10 mouse cellular contexts compared by ENCODE assay signal in the genomic region with DNA sequence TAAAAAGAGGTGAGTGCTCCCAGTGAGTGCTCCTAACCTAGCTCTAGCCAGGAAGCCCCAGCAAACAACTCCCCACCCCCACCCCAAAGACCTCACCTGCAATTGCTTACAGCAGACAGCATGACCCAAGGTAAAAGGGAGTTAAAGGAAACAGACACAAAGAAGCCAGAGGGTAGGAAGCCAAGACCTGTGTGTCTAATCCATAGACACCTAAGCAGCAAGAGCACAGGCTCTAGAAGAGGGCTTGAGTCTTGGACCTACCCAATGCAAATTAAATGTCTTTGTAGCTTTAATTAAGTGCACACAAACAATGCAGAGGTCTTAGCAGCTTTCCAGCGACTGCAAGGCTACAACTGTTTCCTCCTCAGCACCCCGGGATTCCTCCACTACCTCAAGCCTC. TPM values are rescaled to one million over a fixed set of nuclear protein-coding genes. Genes with fewer than 3 reads are reported as not detected.
DNase-seq lines count a peak whose midpoint lies in the region; ATAC-seq lines count a peak whose summit lies in the region.
"Had no signal": no experiment of that assay in that cellular context is flagged by ENCODE, and none has a peak within 500 bp of the region (broad histone marks: within the 10 kb centered on the region; RNA-seq: fewer than 3 reads in every experiment).

No protein-coding gene starts in this region.

- no peaks in the 10 kb centered on the region for H3K27me3 ChIP-seq in neural tube, embryonic 11.5 days (ENCODE audit: control insufficient read depth, insufficient read depth, low read length)
- no peaks in the 10 kb centered on the region for H3K27me3 ChIP-seq in splenic B cell, adult 2 months (ENCODE audit: control insufficient read depth, insufficient read depth, low read length, poor library complexity, severe bottlenecking)
- H3K27me3 ChIP-seq: lung, embryonic 15.5 days; stomach, embryonic 15.5 days had no signal

- WGBS in neural tube, embryonic 11.5 days: 18% methylated on average over 2 of the region's 2 CpGs

- H3K9ac ChIP-seq in neural tube, embryonic 11.5 days (ENCODE audit: low read length): no peak overlapping the region; the same call in 1 of the 2 replicates
- H3K9ac ChIP-seq: lung, embryonic 15.5 days; stomach, embryonic 15.5 days had no signal

- peaks cover 10% of the 10 kb centered on the region; the same call in 1 of the 2 replicates for H3K4me1 ChIP-seq in neural tube, embryonic 11.5 days (ENCODE audit: control insufficient read depth, insufficient read depth, low read length)

- no peaks in the 10 kb centered on the region for H3K36me3 ChIP-seq in neural tube, embryonic 11.5 days (ENCODE audit: control insufficient read depth, insufficient read depth, low read length)
- H3K36me3 ChIP-seq in splenic B cell, adult 2 months (ENCODE audit: control insufficient read depth, insufficient read depth, low read length, poor library complexity, severe bottlenecking): no peaks in the 10 kb centered on the region
- H3K36me3 ChIP-seq: lung, embryonic 15.5 days; stomach, embryonic 15.5 days had no signal

- intact Hi-C loops in heart, postnatal 14 days (cut with DNase I): loop anchor here (5.0 kb wide), 1 partner anchor 95 kb away; no protein-coding TSS in a partner anchor

- DNase-seq in heart, adult 11 months: peak; percentile 64
- DNase-seq in heart, postnatal 14 days: no peak
- DNase-seq in neural tube, embryonic 11.5 days (ENCODE audit: low spot score): no peak
- no peak for DNase-seq in neural tube, embryonic 10.5 days (ENCODE audit: extremely low spot score, low spot score)
- peak; percentile 13 for DNase-seq in induced T-regulatory cell, adult 2 months (ENCODE audit: low read depth)
- peak; percentile 9 for DNase-seq in splenic B cell, adult 2 months (ENCODE audit: low read depth, low spot score)
- no peak for DNase-seq in right cerebral cortex, postnatal 14 days

- peak overlapping the region; percentile 61 for H3K4me2 ChIP-seq in neural tube, embryonic 11.5 days (ENCODE audit: low read depth)

- H3K9me3 ChIP-seq in neural tube, embryonic 11.5 days (ENCODE audit: control insufficient read depth, low read length): no peaks in the 10 kb centered on the region
- H3K9me3 ChIP-seq: lung, embryonic 15.5 days; stomach, embryonic 15.5 days had no signal

- H3K4me3 ChIP-seq in neural tube, embryonic 11.5 days (ENCODE audit: low read depth, low read length): no peak overlapping the region; the same call in 1 of the 2 replicates

- H3K27ac ChIP-seq in neural tube, embryonic 11.5 days (ENCODE audit: low read depth, low read length): no peak overlapping the region
- H3K27ac ChIP-seq: lung, embryonic 15.5 days; stomach, embryonic 15.5 days had no signal

- no peak for ATAC-seq in neural tube, embryonic 11.5 days (ENCODE audit: insufficient read depth, low FRiP score, low TSS enrichment)
- no peak for ATAC-seq in megakaryocyte-erythroid progenitor cell, adult 5-6 weeks (replicated peaks; ENCODE audit: low FRiP score, low TSS enrichment, poor library complexity, severe bottlenecking)

RNA-seq across cellular contexts. Expression of a gene that starts 2.2 kb away (rescaled TPM):
- total RNA-seq in heart, postnatal 14 days (2021): 10 to 100 TPM; 13.5 to 14.0 TPM
- 20.0 and 20.2 TPM in 2 replicates for polyA plus RNA-seq in neural tube, embryonic 11.5 days (2014; fragmentation: Nextera tagmentation; extraction: Ambion mirVana)
- total RNA-seq in megakaryocyte-erythroid progenitor cell, adult 5-6 weeks (2014; fragmentation: Nextera tagmentation): 5.5 and 6.1 TPM in 2 replicates
- 5.3 and 12.6 TPM in 2 replicates for total RNA-seq in megakaryocyte-erythroid progenitor cell, adult 5-6 weeks (2017)

Comparison
In these comparisons a context has a peak if more than half of its experiments do, and no peak if none do; other contexts are left out.
1. DNase-seq: peak in heart, adult 11 months (single experiment), induced T-regulatory cell, adult 2 months (single experiment) and splenic B cell, adult 2 months (single experiment); none in heart, postnatal 14 days (0 of 2), neural tube, embryonic 11.5 days (single experiment), neural tube, embryonic 10.5 days (single experiment) and right cerebral cortex, postnatal 14 days (single experiment).